Mouse (Mus musculus): ENCODE measurements around the gene Fam19a2.

The Fam19a2 gene

DNA sequence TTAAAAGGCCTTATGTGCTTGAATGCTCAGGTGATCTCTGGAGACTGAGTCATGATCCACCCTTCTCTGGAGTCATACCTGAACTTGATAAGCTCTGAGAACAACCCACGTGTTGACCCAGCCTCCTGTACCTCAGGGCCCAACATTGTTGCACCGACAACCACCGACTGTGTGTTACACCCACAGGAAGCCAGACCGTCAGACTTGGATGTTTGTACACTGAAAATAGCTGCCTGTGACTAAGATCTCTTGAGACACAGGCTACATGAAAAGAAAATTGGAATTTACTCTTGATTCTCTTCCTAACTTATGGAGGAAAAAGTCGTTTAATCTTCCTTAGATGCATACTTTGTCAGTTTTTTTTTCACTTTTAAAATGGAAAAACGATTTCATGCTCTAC is 121.8 kb downstream of the Fam19a2 start:
- no peak for DNase-seq (ENCODE audit: low spot score in 2 of 2)

DNA sequence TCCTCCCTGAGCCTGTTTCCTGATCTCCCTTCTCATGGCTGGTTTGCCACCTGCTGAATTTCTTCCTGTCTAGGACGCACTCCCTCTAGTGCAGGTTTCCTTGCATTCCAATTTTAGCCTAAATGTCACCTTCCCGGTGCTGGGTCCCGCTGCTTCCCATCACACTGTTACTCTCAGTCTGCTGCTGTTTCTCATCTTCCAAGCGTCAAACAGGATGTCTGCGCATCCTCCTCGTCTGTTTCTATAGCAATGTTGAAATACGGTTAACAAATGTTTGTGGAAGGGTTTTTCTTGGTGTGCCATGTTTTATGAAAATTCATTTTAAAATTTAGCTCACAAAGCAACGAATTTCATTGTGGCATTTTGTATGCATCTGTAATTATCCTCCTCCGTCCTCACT is 131.6 kb downstream of the Fam19a2 start:
- peak in 1 of 2 experiments; percentile 32 for DNase-seq (ENCODE audit: low spot score in 2 of 2)

DNA sequence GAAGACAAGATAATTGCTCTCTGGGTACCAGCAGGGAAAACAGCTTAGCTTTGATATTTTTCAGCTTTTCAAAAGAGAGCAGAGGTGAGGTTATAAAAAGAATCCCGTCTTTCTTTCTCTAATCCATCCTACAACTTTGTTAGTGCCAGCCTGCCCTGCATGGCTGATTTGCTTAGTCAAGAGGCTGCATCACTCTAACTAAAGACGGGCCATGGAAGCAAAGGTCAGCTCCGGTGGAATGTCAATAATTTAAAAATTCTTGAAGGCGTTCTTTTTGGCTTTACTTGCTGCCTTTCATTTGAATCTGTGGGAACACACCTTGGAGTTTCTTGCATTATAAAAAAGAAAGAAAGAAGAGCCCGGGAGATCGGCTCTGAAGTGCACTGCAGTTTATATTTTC is 134.3 kb downstream of the Fam19a2 start:
- no peak for DNase-seq (ENCODE audit: low spot score in 2 of 2)

DNA sequence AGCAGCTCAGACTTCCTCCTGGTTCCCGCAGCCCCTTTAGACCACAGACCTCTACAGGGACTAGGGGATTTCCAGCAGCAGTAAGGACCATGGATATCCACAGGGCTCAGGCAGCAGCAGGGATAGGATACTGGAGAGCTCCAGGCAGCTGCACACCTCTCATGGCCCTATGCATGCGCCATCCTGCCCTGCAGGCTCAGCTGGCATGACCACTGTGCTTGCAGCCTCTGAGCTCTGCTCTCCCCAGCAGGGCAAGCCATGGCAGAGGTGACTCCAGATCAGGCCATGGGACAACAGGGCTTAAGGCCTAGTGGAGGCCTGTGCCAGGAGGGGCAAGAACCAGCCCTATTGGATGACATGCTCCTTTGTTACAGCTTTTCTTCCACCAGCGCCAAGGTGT is 137.4 kb downstream of the Fam19a2 start:
- DNase-seq (ENCODE audit: low spot score in 2 of 2), result no peak

DNA sequence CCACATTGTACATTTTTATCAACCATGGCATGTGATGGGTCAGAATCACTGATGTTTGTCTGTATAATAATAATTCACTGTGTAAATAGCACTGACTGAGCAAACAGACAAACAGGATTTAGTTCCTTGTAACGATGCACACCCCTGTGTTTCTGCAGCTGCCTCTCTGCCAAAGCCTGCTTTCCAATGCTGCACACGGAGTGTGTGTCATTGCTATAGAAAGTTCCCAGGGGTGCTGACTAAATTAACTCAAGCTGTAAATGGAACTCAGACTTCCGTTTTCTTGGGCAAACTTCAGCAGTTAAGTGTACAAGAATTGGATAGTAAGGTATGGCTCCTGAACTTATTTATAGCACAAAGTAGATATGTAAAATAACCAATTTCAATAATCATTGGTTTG is 138.7 kb downstream of the Fam19a2 start:
- no peak for DNase-seq (ENCODE audit: low spot score in 2 of 2)

DNA sequence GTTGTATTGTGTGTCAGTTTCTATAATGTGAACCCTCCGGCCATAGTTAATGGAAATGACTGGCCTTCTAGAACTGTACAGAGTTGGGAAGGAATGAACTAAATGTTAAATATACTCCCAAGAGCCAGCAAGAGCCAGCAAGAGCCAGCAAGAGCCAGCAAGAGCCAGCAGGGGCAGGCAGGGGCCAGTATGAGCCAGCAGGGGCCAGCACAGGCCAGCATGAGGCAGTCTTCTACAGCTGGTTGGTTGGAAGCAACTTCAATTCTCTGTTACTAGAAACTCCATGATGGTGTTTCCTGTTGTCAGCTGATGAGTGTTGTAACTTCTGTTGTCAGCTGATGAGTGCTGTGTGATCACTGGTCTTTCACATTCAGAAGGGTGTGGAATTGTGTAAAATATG is 151.2 kb downstream of the Fam19a2 start:
- DNase-seq (ENCODE audit: low spot score in 2 of 2), result no peak

DNA sequence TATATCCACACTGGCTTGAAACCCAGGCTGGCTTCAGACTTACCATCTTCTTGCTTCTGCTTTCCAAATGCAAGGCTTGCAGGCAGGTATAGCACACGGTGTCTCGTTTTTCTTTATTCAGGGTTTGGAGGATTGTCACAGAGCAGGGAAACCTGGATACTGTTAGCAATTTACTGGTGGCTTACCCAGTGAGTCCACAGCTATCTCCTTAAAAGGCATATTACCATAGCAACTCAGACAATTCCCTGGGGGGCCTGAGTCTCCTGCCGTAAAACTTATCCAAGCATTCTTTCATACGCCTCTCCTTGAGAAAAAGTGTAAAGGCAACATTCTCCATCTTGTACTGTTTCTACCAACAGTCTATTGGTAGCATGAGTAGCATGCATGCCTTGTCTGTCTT is 152.2 kb downstream of the Fam19a2 start:
- DNase-seq (ENCODE audit: low spot score in 2 of 2), result no peak

DNA sequence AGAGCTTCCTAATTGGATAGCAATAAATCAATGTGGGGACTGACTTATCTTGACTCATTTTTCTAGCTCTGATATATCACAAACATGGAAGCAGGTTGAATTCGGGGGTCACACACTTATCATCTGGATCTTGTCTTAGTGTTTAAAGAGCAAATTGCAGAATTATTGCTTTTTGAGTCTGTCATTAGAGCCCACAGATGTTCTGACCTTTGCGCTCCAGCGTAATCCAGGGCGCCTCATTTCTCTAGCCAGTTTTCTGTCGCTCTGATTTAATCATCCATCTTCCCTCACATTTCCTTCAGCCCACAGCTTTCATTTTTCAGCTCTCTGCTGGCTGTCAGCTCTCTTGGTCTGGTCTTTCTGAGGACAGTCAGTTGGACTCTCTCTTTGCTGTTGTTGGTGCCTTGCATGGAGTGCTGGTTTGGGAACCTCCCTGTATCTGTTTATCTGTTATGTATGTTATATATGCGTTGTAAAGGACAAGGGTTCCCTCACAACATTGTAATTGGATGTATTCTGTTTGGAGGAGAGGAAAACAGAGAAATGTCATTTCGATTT is 154.9 kb downstream of the Fam19a2 start:
- no peak for DNase-seq (ENCODE audit: low spot score in 2 of 2)

DNA sequence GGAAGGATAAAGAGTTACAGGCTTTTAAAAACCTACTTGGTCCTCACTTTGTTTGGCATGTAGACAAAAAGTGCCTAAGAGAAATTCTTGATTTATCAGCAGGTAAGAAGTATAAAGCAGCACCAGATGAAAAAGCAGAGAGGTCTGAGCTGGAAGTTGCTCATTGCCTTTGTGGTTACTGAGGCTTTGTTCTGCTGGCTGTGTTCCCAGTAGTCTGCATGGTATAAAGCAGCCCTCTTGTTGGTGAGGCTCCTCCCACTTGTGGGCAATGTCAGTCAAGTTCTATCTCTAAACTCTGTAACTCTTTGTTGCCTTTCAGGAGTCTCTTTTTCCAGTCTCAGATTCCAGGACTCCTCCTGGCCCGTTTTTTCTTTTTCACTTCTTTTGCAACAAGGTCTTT is 156.5 kb downstream of the Fam19a2 start:
- peak in 1 of 2 experiments; percentile 33 for DNase-seq (ENCODE audit: low spot score in 2 of 2)

DNA sequence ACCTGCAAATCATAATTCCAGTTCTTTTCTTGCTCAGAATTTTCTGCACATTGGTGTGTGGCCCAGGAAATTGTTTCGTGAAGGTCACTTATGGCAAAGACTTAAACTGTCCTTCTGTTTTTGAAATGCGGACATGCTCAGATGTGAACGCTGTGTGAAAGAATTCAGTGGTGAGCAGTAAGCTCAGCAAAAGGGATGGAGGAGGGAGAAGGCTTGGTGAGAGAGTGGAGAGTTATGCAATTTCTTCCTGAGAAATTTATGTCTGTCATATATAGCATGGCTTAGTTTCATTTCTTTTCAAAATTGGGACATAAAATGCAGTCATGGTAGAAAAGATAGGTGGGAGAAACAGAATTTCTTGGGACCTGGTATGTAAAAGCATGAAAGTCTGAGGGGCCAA is 160.7 kb downstream of the Fam19a2 start:
- no peak for DNase-seq (ENCODE audit: low spot score in 2 of 2)

DNA sequence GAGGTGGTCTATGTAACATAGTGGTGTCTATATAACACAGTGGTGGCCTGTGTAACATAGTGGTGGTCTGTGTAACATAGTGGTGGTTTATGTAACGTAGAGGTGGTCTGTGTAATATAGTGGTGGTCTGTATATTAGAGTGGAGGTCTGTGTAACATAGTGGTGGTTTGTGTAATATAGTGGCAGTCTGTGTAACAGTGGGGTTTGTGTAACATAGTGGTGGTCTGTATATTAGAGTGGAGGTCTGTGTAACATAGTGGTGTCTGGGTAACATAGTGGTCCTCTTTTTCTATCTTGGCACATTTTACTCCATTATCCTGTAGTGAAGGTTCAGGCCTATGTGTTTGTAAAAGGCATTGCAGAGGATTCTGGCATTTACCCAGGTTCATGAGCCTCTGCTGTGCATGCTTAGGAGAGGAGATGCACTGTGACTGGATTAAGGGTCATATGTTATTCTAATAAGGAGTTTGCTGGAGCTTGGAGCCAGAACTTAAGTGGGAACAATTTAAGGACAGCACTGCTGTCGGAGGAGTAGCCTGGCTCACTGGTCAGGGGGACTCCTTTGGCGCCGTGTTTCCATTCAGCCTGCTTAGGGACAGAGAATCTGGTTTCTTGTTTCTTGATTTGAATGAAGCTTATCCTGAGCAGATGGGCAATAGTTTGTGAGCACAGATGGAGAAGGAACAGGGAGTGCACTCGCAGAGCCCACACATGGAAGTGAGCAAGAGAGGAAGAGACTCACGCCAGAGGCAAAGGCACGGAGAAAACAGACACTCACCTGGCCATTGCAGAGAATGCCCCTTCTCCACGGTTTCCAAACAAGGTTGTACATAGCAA is 162.9 kb downstream of the Fam19a2 start:
- DNase-seq (ENCODE audit: low spot score in 2 of 2), result peak; percentile 45 to 66

DNA sequence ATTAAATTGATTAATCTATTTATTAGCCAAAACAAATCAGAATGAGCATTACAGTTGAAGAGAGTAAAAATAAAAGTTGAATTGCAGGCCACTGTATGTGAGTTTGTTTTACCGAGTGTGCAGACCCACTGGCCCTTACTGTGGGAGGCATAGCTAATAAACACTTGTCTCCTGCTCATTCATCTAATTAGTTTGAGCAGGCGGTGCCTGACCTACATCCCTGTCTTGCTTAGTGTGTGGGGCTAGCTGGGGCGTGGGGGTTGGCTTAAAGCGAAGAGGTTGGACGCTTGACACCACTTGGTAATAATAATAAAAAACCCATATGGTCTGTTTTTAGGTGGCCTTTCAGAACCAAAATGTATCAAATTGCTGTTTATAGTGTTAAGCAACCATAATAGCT is 167.8 kb downstream of the Fam19a2 start:
- DNase-seq (ENCODE audit: low spot score in 2 of 2), result no peak

DNA sequence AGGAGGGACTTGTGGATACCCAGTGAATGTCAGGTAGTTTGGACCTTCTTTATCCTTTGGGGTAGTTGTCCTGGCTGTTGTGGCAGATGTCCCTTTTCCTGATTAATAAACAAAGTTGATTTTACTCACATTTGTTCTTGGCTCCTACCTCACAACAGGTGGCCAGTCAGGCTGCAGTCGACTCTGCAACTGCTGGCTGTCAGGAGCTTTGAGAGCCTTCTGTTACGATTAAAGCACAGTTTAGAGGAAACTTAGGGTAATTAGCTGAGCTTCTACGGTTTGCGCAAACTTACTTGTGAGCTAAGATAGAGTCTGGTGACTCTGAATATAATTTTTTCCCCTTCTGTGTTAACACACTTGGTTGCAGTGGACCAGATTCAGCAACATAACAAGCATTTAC is 173.8 kb downstream of the Fam19a2 start:
- DNase-seq (ENCODE audit: low spot score in 2 of 2), result no peak

DNA sequence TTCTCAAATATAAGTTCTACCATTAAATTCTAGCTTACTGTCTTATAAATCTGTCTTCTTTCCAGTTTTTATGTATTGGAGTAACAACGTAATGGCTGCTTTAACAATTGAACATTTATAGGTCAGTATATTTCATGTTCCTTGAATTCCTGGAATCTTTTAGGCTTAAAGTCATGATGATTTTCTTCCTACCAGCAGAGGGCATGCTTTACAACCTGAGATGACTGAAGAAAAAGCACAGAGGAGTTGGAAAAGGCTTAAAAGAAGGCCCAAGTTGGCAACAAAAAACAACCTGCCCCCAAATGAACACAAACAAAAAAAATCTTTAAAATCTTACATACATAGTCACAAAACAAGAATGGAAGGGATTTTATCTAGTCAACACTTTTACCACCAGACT is 193.0 kb downstream of the Fam19a2 start:
- no peak for DNase-seq (ENCODE audit: low spot score in 2 of 2)

DNA sequence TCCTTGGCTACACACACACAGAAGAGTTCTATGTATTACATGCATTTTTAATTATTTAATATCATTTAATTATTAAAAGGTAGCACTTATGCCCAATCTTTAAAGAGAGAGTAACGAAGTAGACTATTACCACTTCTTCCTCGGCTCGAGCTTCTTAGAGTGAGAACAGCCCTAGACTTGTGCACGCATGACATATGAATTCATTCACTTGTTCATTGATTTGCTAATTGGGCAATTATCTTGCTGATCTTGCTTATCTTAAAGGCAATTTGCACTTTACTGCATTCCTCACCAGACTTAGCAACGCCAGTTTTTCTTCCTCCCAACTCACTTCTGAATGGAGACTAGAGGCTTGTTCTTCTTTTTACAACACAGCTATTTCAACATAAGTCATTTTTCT is 196.7 kb downstream of the Fam19a2 start:
- DNase-seq (ENCODE audit: low spot score in 2 of 2), result no peak

DNA sequence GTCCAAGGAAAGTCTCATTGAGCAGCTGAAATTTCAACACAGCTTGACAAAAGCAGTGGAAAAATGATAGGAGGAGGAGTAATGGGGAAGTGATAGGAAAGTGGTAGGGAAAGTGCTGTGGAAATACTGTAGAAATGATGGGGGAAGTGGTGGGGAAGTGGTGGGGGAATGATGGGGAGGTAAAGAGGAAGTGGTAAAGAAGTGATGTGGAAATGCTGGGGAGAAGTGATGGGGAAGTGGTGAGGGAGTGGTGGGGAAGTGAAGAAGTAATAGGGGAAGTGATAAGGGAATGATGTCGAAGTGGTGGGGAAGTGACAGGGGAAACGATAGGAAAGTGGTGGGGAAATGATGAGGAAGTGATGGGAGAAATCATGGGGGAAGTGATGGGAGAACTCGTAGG is 198.5 kb downstream of the Fam19a2 start:
- no peak for DNase-seq (ENCODE audit: low spot score in 2 of 2)

DNA sequence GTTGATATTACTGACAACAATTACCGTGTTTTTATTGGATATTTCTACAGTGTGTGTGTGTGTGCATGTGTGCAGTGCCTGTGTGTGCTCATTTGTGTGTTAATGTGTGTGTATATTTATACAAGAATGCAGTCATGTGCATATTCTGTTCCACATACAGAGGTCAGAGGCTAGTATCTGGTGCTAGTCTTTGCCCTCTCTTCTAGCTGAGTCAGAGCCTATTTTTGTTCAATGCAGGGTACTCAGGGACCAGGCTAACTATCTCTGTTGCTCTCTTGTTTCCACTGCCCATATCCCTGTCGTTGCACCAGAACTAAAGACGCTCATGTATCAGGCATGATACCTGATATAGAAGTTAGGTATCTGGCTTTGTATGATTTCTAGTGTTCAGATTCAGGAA is 251.0 kb downstream of the Fam19a2 start:
- no peak for DNase-seq (ENCODE audit: low spot score in 2 of 2)

DNA sequence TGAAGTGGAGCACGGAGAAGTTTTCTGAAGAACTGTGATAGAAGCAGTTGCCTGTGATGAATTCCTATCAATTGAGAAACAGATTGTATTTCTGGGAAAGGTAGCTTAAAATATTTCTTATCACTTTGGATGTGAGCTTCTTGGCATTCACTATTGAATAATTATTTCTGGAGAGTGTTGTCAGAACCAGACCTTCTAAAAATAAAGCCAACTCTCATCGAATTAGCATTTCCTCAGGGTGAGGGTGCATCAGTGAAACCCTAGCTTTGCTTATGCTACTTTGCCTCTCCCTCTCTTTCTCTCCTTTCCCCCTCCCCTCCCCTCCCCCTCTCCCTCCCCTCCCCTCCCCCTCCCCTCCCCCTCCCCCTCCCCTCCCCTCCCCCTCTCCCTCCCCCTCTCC is 256.8 kb downstream of the Fam19a2 start:
- no peak for DNase-seq (ENCODE audit: low spot score in 2 of 2)

DNA sequence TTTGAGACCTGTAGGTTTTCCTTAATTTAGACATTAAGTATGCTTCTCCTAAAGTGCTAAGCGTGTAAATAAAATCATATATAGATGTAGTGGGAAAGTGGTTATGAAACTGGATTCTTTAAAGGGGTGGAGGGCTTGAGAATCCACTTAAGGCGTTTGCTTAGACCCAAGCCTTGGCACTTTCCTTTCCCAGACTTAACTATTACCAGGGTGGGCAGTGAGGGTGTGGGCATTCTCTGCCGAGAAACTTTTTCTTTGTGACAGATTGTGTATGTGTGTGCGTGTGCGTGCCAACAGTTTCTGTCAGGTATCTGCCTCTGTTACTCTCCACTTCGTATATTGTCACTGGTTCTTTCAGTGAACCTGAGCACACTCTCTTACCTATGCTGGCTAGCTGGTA is 257.4 kb downstream of the Fam19a2 start:
- DNase-seq (ENCODE audit: low spot score in 2 of 2), result no peak

DNA sequence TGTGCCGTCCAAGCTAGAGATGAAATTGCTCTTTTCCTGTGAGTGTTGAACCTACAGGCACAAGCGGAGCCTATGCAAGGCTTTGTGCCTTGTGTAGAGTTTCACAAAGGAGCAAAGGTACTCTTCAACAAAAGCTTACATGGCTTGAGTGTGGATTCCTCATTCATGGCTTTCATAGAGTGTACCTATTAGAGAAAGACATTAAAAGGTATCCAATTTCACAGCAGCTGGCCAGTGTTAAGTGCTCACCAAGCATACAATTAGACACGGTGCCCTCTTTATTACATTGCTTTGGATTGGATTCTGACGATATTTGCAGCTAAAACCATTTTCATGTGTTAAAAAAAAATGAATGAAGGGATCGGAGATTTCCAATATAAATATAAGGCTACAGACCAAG is 261.6 kb downstream of the Fam19a2 start:
- no peak for DNase-seq (ENCODE audit: low spot score in 2 of 2)

DNA sequence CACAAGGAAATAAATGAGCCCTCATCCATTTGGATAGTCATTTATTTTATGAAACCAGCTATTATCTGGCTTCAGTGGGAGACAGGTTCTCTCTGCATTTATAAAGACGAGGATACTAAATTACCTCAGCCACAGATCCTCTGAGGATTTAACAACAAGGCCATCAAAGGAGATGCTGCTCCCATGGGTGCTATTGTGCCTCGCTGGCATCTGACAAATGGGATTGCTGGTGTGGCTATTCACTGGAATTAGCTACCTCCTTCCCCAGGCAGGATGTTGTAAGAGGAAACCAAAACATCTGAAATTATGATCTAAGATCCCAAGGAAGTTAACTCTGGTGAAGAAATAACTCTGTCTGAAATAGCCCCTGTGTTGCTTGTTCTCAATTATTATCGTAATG is 262.3 kb downstream of the Fam19a2 start:
- DNase-seq (ENCODE audit: low spot score in 2 of 2), result no peak

DNA sequence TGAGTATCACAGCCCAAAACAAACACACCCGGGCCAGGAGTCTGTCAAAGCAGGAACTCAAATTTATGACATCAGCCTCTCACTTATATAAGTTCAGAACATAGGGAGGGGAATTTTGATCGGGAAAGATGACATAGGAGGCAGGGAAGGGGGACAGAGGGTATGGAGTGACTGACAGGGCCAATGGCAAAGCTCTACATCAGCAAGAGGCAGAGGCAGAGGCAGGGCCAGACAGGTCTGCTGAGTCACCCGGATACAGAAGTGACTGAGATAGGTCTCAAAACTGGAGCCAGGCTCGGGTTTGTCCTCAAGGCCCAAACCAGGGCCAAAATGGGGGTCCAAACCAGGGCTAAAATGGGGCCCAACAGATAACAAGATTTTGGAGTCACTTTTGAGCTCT is 272.3 kb downstream of the Fam19a2 start:
- DNase-seq (ENCODE audit: low spot score in 2 of 2), result no peak

DNA sequence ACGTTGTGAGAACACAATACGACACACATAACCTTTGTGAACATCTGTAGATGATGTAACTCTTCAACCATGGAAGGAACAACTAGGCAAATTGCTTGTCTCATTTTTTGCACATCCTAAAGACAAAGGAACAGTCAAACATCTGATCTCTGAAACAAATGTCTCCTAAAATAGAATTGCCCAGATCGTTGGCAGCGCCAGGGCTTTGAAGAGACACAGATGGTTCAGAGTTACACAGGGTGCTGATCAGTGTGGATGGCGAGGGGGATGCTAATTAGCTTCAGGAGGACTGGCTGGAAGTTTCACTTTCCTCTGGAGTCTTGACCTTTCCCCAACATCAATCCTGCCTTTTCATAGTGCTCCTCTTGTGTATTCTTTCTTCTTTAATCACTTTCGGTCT is 284.6 kb downstream of the Fam19a2 start:
- no peak for DNase-seq (ENCODE audit: low spot score in 2 of 2)

DNA sequence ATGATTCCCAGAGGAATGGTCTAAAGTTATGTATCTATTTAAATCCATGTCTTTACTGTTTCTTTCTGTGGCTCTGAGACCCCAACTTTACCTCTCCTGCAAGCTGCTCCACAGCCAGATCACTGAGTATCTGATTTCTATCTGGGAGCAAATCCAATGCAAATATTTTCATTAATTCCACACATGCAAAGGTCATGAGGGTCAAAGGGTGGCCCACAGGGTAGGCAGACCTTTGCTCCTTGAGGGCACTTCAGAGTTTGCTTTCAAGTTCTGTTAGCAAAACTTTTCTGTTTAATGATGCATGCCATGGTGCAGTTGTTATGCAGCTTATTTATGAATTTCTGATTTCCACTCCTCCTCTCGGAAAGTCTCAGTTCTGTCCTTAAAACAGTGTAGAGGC is 303.9 kb downstream of the Fam19a2 start:
- DNase-seq (ENCODE audit: low spot score in 2 of 2), result no peak
